Mouse (Mus musculus): ENCODE measurements around the gene Olfr243. TPM values are rescaled to one million over a fixed set of nuclear protein-coding genes. Genes with fewer than 3 reads are reported as not detected.

Gene Olfr243
- not detected in 2 replicates for polyA plus RNA-seq (2012; ENCODE audit: low replicate concordance)

GRCm38 (mm10) chr7:103714371-103714770 lies at the start of gene Olfr243:
TSS of gene Olfr243 (plus strand) at chr7:103714671.

GRCm38 (mm10) chr7:103671091-103671490 lies 43.4 kb upstream of the Olfr243 start, which contains the start of gene Olfr624:
TSS of gene Olfr624 (minus strand) at chr7:103671191.

GRCm38 (mm10) chr7:103682420-103682819 lies 32.1 kb upstream of the Olfr243 start, which contains the start of gene Olfr625-ps1:
TSS of gene Olfr625-ps1 (plus strand) at chr7:103682720.

GRCm38 (mm10) chr7:103730074-103730473 lies 15.6 kb downstream of the Olfr243 start, which contains the start of gene Olfr628:
TSS of gene Olfr628 (plus strand) at chr7:103730374.

GRCm38 (mm10) chr7:103744843-103745242 lies 30.4 kb downstream of the Olfr243 start, which contains the start of gene Olfr629:
TSS of gene Olfr629 (minus strand) at chr7:103744943.

GRCm38 (mm10) chr7:103757233-103757632 lies 42.8 kb downstream of the Olfr243 start, which contains the start of gene Olfr630:
TSS of gene Olfr630 (minus strand) at chr7:103757333.

Other genes with a start within 250 kb of the Olfr243 start
- not detected in 2 replicates for gene Olfr608, start 244.8 kb upstream of the Olfr243 start, polyA plus RNA-seq (2012; ENCODE audit: low replicate concordance)
- not detected in 2 replicates for gene Olfr609, start 216.6 kb upstream of the Olfr243 start, polyA plus RNA-seq (2012; ENCODE audit: low replicate concordance)
- not detected in 2 replicates for gene Olfr610, start 202.5 kb upstream of the Olfr243 start, polyA plus RNA-seq (2012; ENCODE audit: low replicate concordance)
- not detected in 2 replicates for gene Olfr611, start 193.8 kb upstream of the Olfr243 start, polyA plus RNA-seq (2012; ENCODE audit: low replicate concordance)
- gene Olfr612, start 172.0 kb upstream of the Olfr243 start, polyA plus RNA-seq (2012; ENCODE audit: low replicate concordance), result not detected in 2 replicates
- gene Olfr613, start 166.6 kb upstream of the Olfr243 start, polyA plus RNA-seq (2012; ENCODE audit: low replicate concordance), result not detected in 2 replicates
- gene Olfr615, start 158.6 kb upstream of the Olfr243 start, polyA plus RNA-seq (2012; ENCODE audit: low replicate concordance), result not detected in 2 replicates
- not detected in 2 replicates for gene Olfr616, start 145.5 kb upstream of the Olfr243 start, polyA plus RNA-seq (2012; ENCODE audit: low replicate concordance)
- not detected in 2 replicates for gene Olfr617, start 141.6 kb upstream of the Olfr243 start, polyA plus RNA-seq (2012; ENCODE audit: low replicate concordance)
- gene Olfr618, start 124.6 kb upstream of the Olfr243 start, polyA plus RNA-seq (2012; ENCODE audit: low replicate concordance), result 0.15 TPM in 1 of 2 replicates, not detected in the other
- not detected in 2 replicates for gene Olfr619, start 114.1 kb upstream of the Olfr243 start, polyA plus RNA-seq (2012; ENCODE audit: low replicate concordance)
- not detected in 2 replicates for gene Olfr620, start 102.1 kb upstream of the Olfr243 start, polyA plus RNA-seq (2012; ENCODE audit: low replicate concordance)
- gene Olfr622, start 72.0 kb upstream of the Olfr243 start, polyA plus RNA-seq (2012; ENCODE audit: low replicate concordance), result not detected in 2 replicates
- gene Olfr623, start 51.0 kb upstream of the Olfr243 start, polyA plus RNA-seq (2012; ENCODE audit: low replicate concordance), result not detected in 2 replicates
- gene Olfr624, start 43.5 kb upstream of the Olfr243 start, polyA plus RNA-seq (2012; ENCODE audit: low replicate concordance), result not detected in 2 replicates
- gene Olfr625-ps1, start 32.0 kb upstream of the Olfr243 start, polyA plus RNA-seq (2012; ENCODE audit: low replicate concordance), result not detected in 2 replicates
- not detected in 2 replicates for gene Olfr628, start 15.7 kb downstream of the Olfr243 start, polyA plus RNA-seq (2012; ENCODE audit: low replicate concordance)
- not detected in 2 replicates for gene Olfr629, start 30.3 kb downstream of the Olfr243 start, polyA plus RNA-seq (2012; ENCODE audit: low replicate concordance)
- gene Olfr630, start 42.7 kb downstream of the Olfr243 start, polyA plus RNA-seq (2012; ENCODE audit: low replicate concordance), result not detected in 2 replicates
- gene Olfr69, start 56.9 kb downstream of the Olfr243 start, polyA plus RNA-seq (2012; ENCODE audit: low replicate concordance), result not detected in 2 replicates
- not detected in 2 replicates for gene Olfr68, start 65.0 kb downstream of the Olfr243 start, polyA plus RNA-seq (2012; ENCODE audit: low replicate concordance)
- not detected in 2 replicates for gene Olfr67, start 77.2 kb downstream of the Olfr243 start, polyA plus RNA-seq (2012; ENCODE audit: low replicate concordance)
- 80.8 and 4,115 TPM in 2 replicates for gene Hbb-bt, start 99.3 kb downstream of the Olfr243 start, polyA plus RNA-seq (2012; ENCODE audit: low replicate concordance)
- 6,525 and 69,736 TPM in 2 replicates for gene Hbb-bs, start 113.4 kb downstream of the Olfr243 start, polyA plus RNA-seq (2012; ENCODE audit: low replicate concordance)
- gene Hbb-bh2, start 125.8 kb downstream of the Olfr243 start, polyA plus RNA-seq (2012; ENCODE audit: low replicate concordance), result not detected in 2 replicates
- not detected in 2 replicates for gene Hbb-bh1, start 128.5 kb downstream of the Olfr243 start, polyA plus RNA-seq (2012; ENCODE audit: low replicate concordance)
- gene Hbb-y, start 138.5 kb downstream of the Olfr243 start, polyA plus RNA-seq (2012; ENCODE audit: low replicate concordance), result not detected in 2 replicates
- gene Olfr66, start 171.6 kb downstream of the Olfr243 start, polyA plus RNA-seq (2012; ENCODE audit: low replicate concordance), result 0.15 TPM in 1 of 2 replicates, not detected in the other
- gene Olfr64, start 179.8 kb downstream of the Olfr243 start, polyA plus RNA-seq (2012; ENCODE audit: low replicate concordance), result not detected in 2 replicates
- gene Olfr65, start 188.8 kb downstream of the Olfr243 start, polyA plus RNA-seq (2012; ENCODE audit: low replicate concordance), result not detected in 2 replicates
- not detected in 2 replicates for gene Olfr631, start 214.2 kb downstream of the Olfr243 start, polyA plus RNA-seq (2012; ENCODE audit: low replicate concordance)
- not detected in 2 replicates for gene Olfr632, start 219.7 kb downstream of the Olfr243 start, polyA plus RNA-seq (2012; ENCODE audit: low replicate concordance)
- not detected in 2 replicates for gene Olfr633, start 229.8 kb downstream of the Olfr243 start, polyA plus RNA-seq (2012; ENCODE audit: low replicate concordance)